Mouse (Mus musculus): Measurements from ENCODE around the gene Dupd1. TPM values are rescaled to one million over a fixed set of nuclear protein-coding genes. Genes with fewer than 3 reads are reported as not detected.
A peak's percentile ranks its signal among the peaks of the same experiment; 100 is the strongest.
"Not testable (repeated sequence)": the region's sequence is repeated elsewhere in the genome, so short reads cannot be mapped to it uniquely, and the experiment has no call there.

Gene Dupd1
- polyA plus RNA-seq, 1 experiment from 2014 or later, result not detected

GRCm38 (mm10) chr14:21685411-21686146, 28.8 kb downstream of the Dupd1 start:
- peak overlapping the region; percentile 77; the same call in 1 of the 2 replicates for H3K27ac ChIP-seq (replicated peaks)

GRCm38 (mm10) chr14:21683834-21684233, 30.5 kb downstream of the Dupd1 start:
- peak overlapping the region; percentile 19; the same call in 1 of the 2 replicates for H3K27ac ChIP-seq (replicated peaks)
- 78% methylated on average over 4 of the region's 4 CpGs for WGBS

More at GRCm38 (mm10) chr14:21685411-21686146, 28.8 kb downstream of the Dupd1 start:
- Histone ChIP-seq H3K27me3 (replicated peaks; ENCODE audit: low read depth, poor library complexity, severe bottlenecking) (peaks cover 27% of the 10 kb centered on the region), H3K9me3 (no peaks in the 10 kb centered on the region), H3K36me3 (replicated peaks) (no peaks in the 10 kb centered on the region), H3K4me1 (peaks cover 58% of the 10 kb centered on the region), H3K4me3 (no peak overlapping the region)
- 73% methylated on average over 10 of the region's 10 CpGs for WGBS
- no peak for DNase-seq (ENCODE audit: low spot score)

GRCm38 (mm10) chr14:21682681-21683129, 31.7 kb downstream of the Dupd1 start:
- Histone ChIP-seq H3K4me1 (peaks cover 86% of the 10 kb centered on the region), H3K36me3 (replicated peaks) (no peaks in the 10 kb centered on the region), H3K9me3 (no peaks in the 10 kb centered on the region), H3K27ac (replicated peaks) (peak overlapping the region; percentile 85), H3K4me3 (peak overlapping the region; percentile 48), H3K27me3 (replicated peaks; ENCODE audit: low read depth, poor library complexity, severe bottlenecking) (peaks cover 18% of the 10 kb centered on the region)
- DNase-seq (ENCODE audit: low spot score), result peak; percentile 91
- WGBS, result under 1% methylated on average over 9 of the region's 9 CpGs

More at GRCm38 (mm10) chr14:21683834-21684233, 30.5 kb downstream of the Dupd1 start:
- no peak for DNase-seq (ENCODE audit: low spot score)
- H3K4me3 ChIP-seq, result no peak overlapping the region
- no peaks in the 10 kb centered on the region for H3K36me3 ChIP-seq (replicated peaks)
- H3K27me3 ChIP-seq (replicated peaks; ENCODE audit: low read depth, poor library complexity, severe bottlenecking), result peaks cover 27% of the 10 kb centered on the region
- no peaks in the 10 kb centered on the region for H3K9me3 ChIP-seq
- peaks cover 76% of the 10 kb centered on the region for H3K4me1 ChIP-seq

GRCm38 (mm10) chr14:21679631-21680201, 34.7 kb downstream of the Dupd1 start:
- Histone ChIP-seq H3K4me3 (no peak overlapping the region; the same call in 1 of the 2 replicates), H3K27me3 (replicated peaks; ENCODE audit: low read depth, poor library complexity, severe bottlenecking) (no peaks in the 10 kb centered on the region), H3K9me3 (no peaks in the 10 kb centered on the region), H3K36me3 (replicated peaks) (no peaks in the 10 kb centered on the region), H3K4me1 (peaks cover 81% of the 10 kb centered on the region), H3K27ac (replicated peaks) (peak overlapping the region; percentile 85)
- WGBS, result 30% methylated on average over 8 of the region's 8 CpGs
- DNase-seq (ENCODE audit: low spot score), result peak; percentile 84

GRCm38 (mm10) chr14:21678509-21679285, 35.7 kb downstream of the Dupd1 start:
- Histone ChIP-seq H3K27me3 (replicated peaks; ENCODE audit: low read depth, poor library complexity, severe bottlenecking) (no peaks in the 10 kb centered on the region), H3K36me3 (replicated peaks) (no peaks in the 10 kb centered on the region), H3K9me3 (no peaks in the 10 kb centered on the region), H3K4me1 (peaks cover 77% of the 10 kb centered on the region), H3K27ac (replicated peaks) (peak overlapping the region; percentile 85), H3K4me3 (no peak overlapping the region)
- WGBS, result 39% methylated on average over 7 of the region's 7 CpGs
- DNase-seq (ENCODE audit: low spot score), result peak; percentile 77

- H3K27me3 ChIP-seq (replicated peaks; ENCODE audit: low read depth, poor library complexity, severe bottlenecking), result no peaks in the 10 kb centered on the region
- H3K9me3 ChIP-seq, result no peaks in the 10 kb centered on the region
- no peak overlapping the region for H3K4me3 ChIP-seq
- 87% methylated on average over 2 of the region's 2 CpGs for WGBS
- peaks cover 60% of the 10 kb centered on the region for H3K4me1 ChIP-seq
- no peak overlapping the region for H3K27ac ChIP-seq (replicated peaks)
- DNase-seq (ENCODE audit: low spot score), result no peak
- H3K36me3 ChIP-seq (replicated peaks), result no peaks in the 10 kb centered on the region
Measured at GRCm38 (mm10) chr14:21676223-21676622, 38.2 kb downstream of the Dupd1 start.

GRCm38 (mm10) chr14:21674471-21674870, 39.9 kb downstream of the Dupd1 start:
- 77% methylated on average over 5 of the region's 5 CpGs for WGBS
- Histone ChIP-seq H3K27ac (replicated peaks) (0 out of 2 replicates have a peak overlapping the region, but pooled peaks have one; percentile 14), H3K4me3 (no peak overlapping the region), H3K4me1 (peaks cover 46% of the 10 kb centered on the region), H3K36me3 (replicated peaks) (peaks cover 13% of the 10 kb centered on the region), H3K27me3 (replicated peaks; ENCODE audit: low read depth, poor library complexity, severe bottlenecking) (no peaks in the 10 kb centered on the region), H3K9me3 (no peaks in the 10 kb centered on the region)
- no peak for DNase-seq (ENCODE audit: low spot score)

- no peaks in the 10 kb centered on the region for H3K9me3 ChIP-seq
- H3K4me3 ChIP-seq, result no peak overlapping the region
- 64% methylated on average over 4 of the region's 4 CpGs for WGBS
- no peaks in the 10 kb centered on the region for H3K27me3 ChIP-seq (replicated peaks; ENCODE audit: low read depth, poor library complexity, severe bottlenecking)
- peaks cover 33% of the 10 kb centered on the region for H3K4me1 ChIP-seq
- H3K36me3 ChIP-seq (replicated peaks), result peaks cover 27% of the 10 kb centered on the region
- DNase-seq (ENCODE audit: low spot score), result no peak
- H3K27ac ChIP-seq (replicated peaks), result no peak overlapping the region
Measured at GRCm38 (mm10) chr14:21673100-21673499, 41.3 kb downstream of the Dupd1 start.

GRCm38 (mm10) chr14:21670422-21671006, 43.9 kb downstream of the Dupd1 start:
- not testable (repeated sequence) for DNase-seq (ENCODE audit: low spot score); H3K4me3 ChIP-seq; H3K27me3 ChIP-seq (replicated peaks; ENCODE audit: low read depth, poor library complexity, severe bottlenecking); H3K27ac ChIP-seq (replicated peaks); H3K9me3 ChIP-seq
- Histone ChIP-seq H3K36me3 (replicated peaks) (peaks cover 50% of the 10 kb centered on the region), H3K4me1 (peaks cover 12% of the 10 kb centered on the region)
- WGBS, result 94% methylated on average over 15 of the region's 15 CpGs

- no peak overlapping the region for H3K4me3 ChIP-seq
- no peak for DNase-seq (ENCODE audit: low spot score)
- peaks cover 57% of the 10 kb centered on the region for H3K36me3 ChIP-seq (replicated peaks)
- peaks cover 12% of the 10 kb centered on the region; the same call in 1 of the 2 replicates for H3K4me1 ChIP-seq
- H3K27me3 ChIP-seq (replicated peaks; ENCODE audit: low read depth, poor library complexity, severe bottlenecking), result no peaks in the 10 kb centered on the region
- H3K9me3 ChIP-seq, result no peaks in the 10 kb centered on the region
- H3K27ac ChIP-seq (replicated peaks), result no peak overlapping the region
- 79% methylated on average over 11 of the region's 11 CpGs for WGBS
Measured at GRCm38 (mm10) chr14:21669633-21670421, 44.5 kb downstream of the Dupd1 start.

GRCm38 (mm10) chr14:21669218-21669617, 45.2 kb downstream of the Dupd1 start:
- WGBS, result 93% methylated on average over 11 of the region's 11 CpGs
- peaks cover 63% of the 10 kb centered on the region for H3K36me3 ChIP-seq (replicated peaks)

More at GRCm38 (mm10) chr14:21669218-21669617, 45.2 kb downstream of the Dupd1 start:
- no peak for DNase-seq (ENCODE audit: low spot score)
- no peaks in the 10 kb centered on the region for H3K9me3 ChIP-seq
- H3K27me3 ChIP-seq (replicated peaks; ENCODE audit: low read depth, poor library complexity, severe bottlenecking), result no peaks in the 10 kb centered on the region
- peaks cover 12% of the 10 kb centered on the region; the same call in 1 of the 2 replicates for H3K4me1 ChIP-seq
- no peak overlapping the region for H3K27ac ChIP-seq (replicated peaks)
- no peak overlapping the region for H3K4me3 ChIP-seq
